Mouse (Mus musculus) heart, postnatal 14 days (tissue): ENCODE results near the gene Krtcap2. TPM values are rescaled to one million over a fixed set of nuclear protein-coding genes. Genes with fewer than 3 reads are reported as not detected.

Experiments
- DNase-seq, 2 experiments: peaks; one replicate each; pipeline ENCODE4 v3.0.0; 2021 to 2022
- intact Hi-C: fragments of 180-260 bp; cut with DNase I; formaldehyde crosslinking; loops from one replicate; pipeline ENCODE4 v1.15.1; 2025
- total RNA-seq, 2 experiments: library from RNA; stranded (reverse); gene quantifications; 2 replicates each; pipeline ENCODE4 v1.2.3; 2021

Gene Krtcap2
- total RNA-seq, 2 experiments from 2014 or later = 71.9 to 72.8 TPM

DNA sequence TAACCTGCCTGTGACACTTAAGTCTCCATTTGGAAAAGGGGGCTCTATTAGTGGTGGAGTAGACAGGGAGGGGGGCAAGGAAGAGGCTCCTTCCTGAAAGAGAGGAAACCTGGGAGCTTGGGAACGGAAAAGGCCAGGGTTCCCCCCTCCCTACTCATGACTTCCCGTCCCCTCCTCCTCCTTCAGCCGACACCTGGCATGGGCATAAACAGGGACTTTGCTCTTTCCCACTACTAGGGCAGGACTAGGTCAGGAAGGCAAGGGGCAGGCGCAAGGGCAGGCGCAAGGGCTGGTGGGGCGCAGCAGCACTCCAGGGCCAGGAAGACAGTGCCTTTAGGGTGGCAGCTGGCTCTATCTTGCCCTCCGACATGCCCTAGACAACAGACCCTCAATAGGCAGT, 32.3 kb downstream of the Krtcap2 start:
- peak; percentile 64 for DNase-seq
- intact Hi-C loops = no loop called here

DNA sequence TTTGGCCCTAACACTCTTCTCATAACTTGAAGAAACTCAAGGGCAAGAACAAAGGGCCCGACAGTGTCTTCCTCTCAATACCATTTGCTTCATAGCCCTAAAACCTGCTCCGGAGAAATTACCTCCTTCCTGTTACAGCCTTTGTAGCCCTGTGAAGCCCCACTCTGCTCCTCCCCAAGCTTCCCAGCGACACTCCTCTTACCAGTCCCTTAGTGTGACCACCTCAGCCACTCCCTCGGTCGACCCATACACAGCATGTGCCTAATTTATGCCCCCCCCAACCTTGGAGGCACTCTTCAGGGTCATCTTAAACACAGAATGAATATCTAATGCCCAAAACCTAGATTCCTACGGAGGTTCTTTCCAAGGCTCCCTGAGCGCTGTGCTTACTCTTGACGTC, 32.9 kb downstream of the Krtcap2 start:
- intact Hi-C loops = no loop called here
- peak in 1 of 2 experiments; percentile 22 for DNase-seq

DNA sequence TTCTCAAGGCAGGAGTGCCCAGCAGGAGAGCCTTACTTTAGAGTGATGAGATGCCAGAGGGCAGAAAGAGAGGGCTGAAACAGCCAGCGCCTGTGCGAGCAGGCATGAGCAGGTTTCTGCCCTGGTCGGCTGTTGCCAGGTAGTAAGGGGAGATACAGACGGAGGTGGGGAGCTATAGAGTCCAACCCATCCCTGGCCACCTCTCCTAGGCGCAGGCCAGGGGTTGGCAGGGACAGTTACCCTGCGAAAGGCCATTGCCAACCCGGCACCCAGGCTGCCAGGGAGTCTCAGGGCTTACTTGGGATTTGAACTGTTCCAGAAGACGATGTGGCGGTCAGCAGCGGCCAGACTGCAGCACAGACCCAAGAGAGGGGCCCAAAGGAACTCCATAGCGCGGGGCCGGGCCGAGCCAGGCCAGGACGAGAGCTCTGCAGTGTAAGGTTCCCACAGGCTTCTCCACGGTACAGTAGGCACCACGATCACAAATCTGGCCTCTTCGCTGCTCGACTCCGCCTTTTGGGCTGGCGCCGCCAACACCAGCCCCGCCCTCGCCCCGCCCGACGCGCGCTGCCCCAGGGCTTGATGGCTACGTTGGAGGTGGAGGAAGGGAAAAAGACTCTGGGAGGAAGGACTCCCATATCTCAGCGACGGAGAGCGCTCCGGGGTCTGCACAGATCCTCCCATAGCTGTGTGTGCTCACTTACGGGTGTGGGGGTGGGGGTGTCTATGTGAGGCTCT, 33.6 kb downstream of the Krtcap2 start:
- DNase-seq = peak; percentile 89 to 90

GRCm38 (mm10) chr3:89280050-89280605, 34.4 kb downstream of the Krtcap2 start:
- intact Hi-C loops = no loop called here
- DNase-seq = no peak

More for the DNA sequence above, 33.6 kb downstream of the Krtcap2 start:
- intact Hi-C loops = no loop called here

DNA sequence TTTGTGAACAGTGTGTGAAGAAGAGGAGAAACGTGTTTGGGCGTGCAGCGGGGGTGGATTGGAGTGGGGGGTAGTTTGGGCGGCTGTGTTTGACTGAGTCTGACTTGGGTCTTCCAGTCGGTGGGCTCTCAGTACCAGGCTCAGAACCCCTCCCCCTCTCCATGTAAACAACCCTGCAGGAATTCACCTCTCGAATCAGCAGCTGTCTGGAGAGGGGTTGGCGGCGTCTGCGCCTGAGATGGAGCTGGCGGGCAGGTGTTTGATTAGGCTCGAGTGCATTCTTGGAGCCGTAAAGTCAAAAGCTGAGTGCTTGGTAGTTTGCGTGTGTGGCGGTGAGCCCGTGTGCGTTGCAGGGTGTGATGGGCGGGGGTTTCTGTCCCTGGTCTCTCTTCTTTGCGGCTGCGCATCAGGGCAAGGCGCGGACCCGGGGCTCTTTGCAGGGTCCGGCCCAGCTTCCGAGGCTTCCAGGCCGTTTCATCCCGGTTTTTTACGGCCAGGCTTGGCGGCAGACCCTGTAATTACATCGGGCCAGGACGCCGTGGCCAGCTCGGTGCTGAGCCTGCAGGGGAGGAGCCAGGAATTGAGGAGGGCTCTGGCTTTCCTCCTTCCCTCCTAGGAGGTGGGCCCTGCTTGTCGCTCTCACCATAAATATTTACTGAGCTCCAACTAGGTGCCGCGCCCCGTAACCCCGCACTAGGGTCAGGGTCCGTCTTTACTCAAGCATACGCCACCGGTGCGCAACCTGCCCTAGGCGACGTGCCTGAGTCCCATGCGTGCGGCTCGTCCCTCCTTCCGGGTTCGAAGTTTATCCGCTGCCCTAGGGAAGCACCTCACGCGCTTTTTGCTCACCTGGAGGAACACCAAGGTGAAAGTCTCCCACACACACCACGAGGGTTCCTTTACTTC, 35.1 kb downstream of the Krtcap2 start, which contains the start of gene Efna1:
TSS of gene Efna1 (minus strand) at position 537 of the 906 bp plus-strand sequence.
- intact Hi-C loops = no loop called here
- peak; percentile 71 to 73 for DNase-seq

DNA sequence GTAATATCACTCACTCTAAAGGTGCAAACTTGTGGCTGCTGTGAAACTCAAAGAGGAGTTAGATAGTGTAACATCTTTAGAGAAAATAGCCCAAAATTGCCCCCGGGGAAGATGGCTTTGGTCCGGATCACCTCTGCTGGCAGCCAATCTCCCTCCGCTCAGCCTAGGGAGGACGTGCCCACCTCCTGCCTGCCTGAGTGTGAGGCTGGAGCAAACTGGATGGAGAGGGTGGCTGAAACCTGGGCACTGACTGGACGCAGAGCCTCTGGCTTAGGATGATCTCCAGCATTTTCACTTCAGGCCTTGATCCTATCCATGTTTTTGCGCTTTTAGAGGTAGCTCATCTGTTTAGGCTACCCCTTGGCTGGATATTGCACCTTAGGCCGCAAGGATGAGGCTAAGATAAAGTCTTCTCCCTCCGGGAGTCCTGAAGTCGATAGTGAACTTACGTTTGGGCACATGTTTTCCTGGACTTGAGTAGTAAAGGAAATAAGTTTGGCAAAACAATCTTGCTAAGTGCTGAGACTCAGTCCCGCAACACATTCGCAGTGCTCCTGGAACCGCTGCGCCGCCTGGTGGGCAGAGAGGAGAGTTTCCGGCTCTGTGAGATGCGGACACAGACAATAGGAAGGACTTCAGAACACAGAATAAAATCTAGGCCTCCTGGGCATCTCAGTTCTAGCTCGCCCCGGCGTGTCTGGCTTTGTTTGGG, 36.0 kb downstream of the Krtcap2 start:
- intact Hi-C loops = loop anchor here (1.0 kb wide), 1 partner anchor 31 kb away; no protein-coding TSS in a partner anchor
- peak; percentile 92 to 93 for DNase-seq

DNA sequence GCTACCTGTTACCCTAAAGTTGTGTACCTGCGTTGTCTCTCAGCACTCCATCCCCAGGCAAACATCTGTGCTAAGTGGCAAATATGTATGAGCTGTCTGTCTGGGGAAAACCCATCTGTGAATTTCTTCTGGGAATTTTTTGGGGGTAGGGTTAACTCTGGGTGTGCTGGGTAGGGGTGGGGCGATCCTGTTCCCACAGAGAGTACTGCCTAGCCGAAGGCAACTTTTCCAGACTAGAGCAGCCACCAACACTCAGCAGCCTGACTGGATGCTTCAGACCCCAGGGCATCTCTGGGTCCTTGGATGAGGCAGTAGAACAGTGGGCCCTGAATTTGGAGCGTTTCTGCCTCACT, 36.5 kb downstream of the Krtcap2 start:
- DNase-seq = no peak
- intact Hi-C loops = loop anchor here (1.0 kb wide), 1 partner anchor 32 kb away; no protein-coding TSS in a partner anchor

DNA sequence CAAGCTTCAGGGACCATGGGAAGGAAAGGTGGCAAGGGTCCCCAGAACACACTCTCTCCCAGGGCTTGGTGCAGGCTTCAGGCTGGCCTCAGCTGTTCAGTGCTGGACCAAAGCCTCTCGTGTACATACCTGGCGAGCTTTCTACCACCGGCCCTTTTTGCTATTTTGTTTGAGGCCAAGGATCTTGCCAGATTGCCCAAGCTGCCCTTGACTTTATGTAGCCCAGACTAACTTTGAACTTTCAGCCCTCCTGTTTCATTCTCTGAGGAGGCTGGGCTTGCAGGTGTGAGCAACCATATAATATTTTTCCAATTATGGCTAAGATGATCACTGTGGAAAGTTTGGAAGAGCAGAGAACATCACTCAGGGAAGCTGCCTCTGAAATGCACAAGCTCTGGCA, 38.5 kb downstream of the Krtcap2 start:
- intact Hi-C loops = loop anchor here (2.0 kb wide), 1 partner anchor 25 kb away; no protein-coding TSS in a partner anchor
- DNase-seq = no peak

DNA sequence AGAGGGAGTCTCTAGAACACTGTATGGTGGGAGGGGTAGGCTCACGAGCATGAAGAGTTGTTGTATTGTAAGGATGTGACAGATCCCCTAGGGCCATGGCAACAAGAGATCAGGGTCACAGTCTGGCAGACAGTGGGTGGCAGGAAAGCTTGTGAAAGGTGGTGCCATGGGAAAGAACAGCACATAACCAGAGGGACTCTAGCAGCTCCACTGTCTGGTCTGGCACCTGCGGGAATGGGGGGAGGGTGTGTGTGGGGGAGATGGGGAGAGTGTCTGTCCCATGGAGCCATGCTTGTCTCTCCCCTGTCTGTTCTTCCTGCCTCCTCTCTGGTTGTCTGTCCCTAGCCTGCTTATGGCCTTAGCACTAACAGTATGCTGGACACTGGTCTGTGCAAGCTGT, 39.8 kb downstream of the Krtcap2 start:
- intact Hi-C loops = loop anchor here (2.0 kb wide), 1 partner anchor 23 kb away; no protein-coding TSS in a partner anchor

DNA sequence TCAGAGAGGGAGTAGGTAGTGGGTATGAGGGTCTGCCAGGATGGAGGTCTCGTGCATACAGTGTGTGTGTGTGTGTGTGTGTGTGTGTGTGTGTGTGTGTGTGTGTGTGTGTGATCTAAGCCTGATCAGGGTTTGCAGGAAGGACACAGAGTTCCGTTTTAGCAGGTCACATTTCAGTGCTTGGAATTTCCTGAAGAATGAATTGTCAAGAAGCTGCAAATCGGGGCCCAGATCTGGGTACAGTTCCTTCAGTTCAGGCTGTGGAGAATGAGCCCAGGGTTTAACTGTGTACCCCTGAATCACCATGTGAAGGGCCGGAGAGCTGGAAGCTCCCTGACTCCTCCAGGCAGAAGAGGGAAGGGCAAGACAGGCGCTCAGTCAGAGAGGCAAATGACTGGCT, 41.5 kb downstream of the Krtcap2 start:
- intact Hi-C loops = no loop called here
- no peak for DNase-seq

More for the DNA sequence above, 39.8 kb downstream of the Krtcap2 start:
- no peak for DNase-seq

- intact Hi-C loops = no loop called here
- DNase-seq = peak in 1 of 2 experiments; percentile 33
Observed at GRCm38 (mm10) chr3:89288503-89288928, 42.8 kb downstream of the Krtcap2 start.

DNA sequence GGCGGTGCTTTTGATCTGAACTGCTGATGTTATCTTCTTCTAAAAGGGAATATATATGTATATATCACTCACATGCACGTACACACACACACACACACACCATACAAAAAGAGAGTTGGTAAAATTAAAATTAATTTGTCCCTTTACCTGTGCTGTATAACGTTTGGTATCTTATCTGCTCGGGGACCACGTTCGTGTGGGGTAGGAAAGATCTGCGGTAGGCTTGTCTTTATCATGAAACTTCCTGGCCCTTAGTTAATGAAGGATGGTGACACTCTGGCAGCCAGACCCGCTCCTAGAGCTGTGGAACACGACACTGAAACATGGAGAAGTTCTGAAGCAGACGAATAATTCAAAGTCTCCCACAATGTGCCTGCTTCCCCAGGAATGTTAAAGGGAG, 46.1 kb downstream of the Krtcap2 start:
- no peak for DNase-seq
- intact Hi-C loops = no loop called here

GRCm38 (mm10) chr3:89292303-89292702, 46.5 kb downstream of the Krtcap2 start:
- intact Hi-C loops = no loop called here
- DNase-seq = no peak

DNA sequence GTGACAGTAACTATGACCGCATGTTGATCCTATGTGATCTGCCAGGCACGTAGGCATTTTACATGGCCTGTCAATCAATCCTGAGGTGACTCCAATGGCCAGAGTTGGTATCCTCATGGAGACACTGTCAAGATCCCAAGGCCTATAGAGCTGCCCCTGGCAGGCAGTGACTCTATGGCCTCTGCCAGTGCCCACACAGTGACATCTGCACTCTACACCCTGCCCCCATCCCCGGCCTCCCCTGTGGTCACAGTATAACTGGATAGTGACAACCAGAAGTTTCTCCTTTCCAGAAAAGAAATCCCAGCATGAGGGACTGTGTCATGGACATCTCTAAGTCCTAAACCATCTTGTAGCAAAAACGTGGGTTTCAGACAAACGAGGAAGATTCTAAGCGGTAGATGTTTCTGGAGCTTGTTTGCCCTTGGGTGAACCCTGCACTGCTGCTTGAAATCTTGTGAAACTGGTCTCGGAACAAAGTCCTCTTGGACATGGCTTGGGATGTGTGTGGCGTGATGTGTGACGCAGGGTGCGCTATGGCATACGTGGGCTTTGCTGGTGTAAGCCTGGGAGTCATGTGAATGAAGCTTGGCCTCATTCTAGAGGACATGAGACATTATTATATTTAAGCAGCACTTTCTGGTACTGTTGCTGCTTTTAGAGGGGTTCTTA, 47.6 kb downstream of the Krtcap2 start:
- intact Hi-C loops = no loop called here
- DNase-seq = no peak

- intact Hi-C loops = no loop called here
- no peak for DNase-seq
Observed at GRCm38 (mm10) chr3:89294195-89294594, 48.4 kb downstream of the Krtcap2 start.

DNA sequence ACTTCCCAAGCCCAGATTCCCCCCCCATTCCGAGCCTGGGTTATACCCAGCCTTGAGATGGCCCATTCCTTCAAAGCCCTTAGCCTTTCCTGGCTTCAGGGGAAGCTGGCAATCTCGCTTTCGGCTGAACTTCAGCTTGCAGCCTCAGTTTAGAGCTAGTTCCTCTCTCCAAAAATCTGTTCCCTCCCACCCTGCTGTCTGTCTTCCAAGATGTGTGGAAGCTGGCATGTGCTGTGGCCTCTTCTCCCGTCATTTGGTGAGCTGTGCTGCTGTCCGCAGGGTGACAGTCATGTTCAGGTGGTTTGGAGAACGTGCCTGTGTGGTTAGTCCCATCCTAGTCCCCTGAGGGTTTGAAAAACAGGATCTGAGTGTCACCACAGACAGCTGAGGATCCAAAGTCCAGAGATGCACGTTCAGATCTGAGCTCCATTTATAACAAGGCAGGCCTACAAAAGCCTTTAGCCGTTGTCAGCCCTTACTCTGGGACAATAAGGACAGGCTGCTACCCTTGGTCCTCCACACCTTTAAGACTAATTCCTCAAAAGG, 50.0 kb downstream of the Krtcap2 start:
- intact Hi-C loops = no loop called here

GRCm38 (mm10) chr3:89296761-89297396, 51.1 kb downstream of the Krtcap2 start:
- intact Hi-C loops = no loop called here
- no peak for DNase-seq

More for the DNA sequence above, 50.0 kb downstream of the Krtcap2 start:
- DNase-seq = no peak

DNA sequence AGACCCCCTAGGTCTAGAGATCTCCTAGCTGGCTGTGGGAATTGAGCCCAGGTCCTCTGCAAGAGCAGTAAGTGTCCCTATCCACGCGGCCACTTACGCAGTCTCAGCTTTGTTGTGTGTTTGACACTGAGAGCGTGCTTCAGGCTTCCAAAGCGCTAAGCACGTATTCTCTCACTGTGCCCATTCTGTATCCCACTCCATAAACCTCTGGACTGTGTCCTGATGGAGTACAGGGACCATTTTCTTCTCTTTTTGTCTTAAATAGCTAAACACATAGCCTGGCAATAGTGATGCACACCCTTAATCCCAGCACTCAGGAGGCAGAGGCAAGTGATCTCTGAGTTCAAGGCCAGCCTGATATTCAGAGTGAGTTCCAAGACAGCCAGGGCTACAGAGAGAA, 53.1 kb downstream of the Krtcap2 start:
- DNase-seq = no peak
- intact Hi-C loops = no loop called here

DNA sequence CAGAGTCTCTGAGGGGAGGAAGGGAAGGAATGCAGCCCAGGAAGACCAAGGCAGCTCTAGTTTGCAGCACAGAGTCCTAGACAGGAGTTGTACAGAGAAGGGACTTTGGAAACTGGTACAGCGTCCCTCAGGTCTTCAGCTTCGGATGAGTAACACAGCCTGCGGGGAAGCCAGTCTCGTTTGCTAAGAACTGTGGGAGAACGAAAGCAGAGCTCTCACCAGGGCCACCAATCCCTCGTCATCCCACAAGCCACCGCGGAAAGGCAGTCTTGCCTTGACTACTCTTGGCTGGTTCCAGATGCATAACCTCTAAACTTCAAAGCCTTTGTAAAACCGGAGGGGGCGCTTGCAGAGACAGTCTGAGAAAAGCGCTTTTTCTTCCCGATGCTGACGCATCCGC, 53.7 kb downstream of the Krtcap2 start:
- no peak for DNase-seq
- intact Hi-C loops = no loop called here
